Mouse (Mus musculus) G1E (cell line): ENCODE results near the gene Hnrnpf.

Experiments
- CTCF ChIP-seq: IDR thresholded peaks from 2 replicates; pipeline ENCODE4 v1.5.1; 2012; ENCODE audit warnings: low read depth, low read length, inconsistent platforms, mixed read lengths
- TAL1 ChIP-seq: conservative IDR thresholded peaks from 2 replicates; pipeline ENCODE4 v1.6.1; 2012; ENCODE audit warnings: low read depth, low read length, inconsistent platforms, mixed read lengths

DNA sequence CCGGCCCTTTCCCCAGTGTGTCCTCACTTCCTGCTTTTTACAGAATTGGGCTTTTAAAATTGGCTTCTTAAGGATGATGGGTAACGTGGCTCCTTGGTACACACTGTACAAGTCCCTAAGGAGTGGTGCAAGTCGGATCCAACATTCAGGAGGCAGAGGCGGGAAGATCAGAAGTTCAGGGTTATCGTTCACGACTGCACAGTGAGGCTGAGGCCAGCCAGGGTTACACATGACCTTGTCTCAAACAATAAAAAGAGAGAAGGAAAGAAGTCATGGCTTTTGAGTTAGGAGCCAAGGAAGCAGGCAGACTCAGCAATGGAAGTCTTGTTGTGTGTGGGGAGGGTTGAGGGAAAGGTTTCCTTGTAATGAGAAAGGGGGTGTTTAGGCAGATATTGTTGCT, 56.0 kb downstream of the Hnrnpf start:
- no peak for TF ChIP-seq CTCF
- TF ChIP-seq TAL1, result no peak
